ENCODE assay signal across 8 mouse cellular contexts in the genomic region with DNA sequence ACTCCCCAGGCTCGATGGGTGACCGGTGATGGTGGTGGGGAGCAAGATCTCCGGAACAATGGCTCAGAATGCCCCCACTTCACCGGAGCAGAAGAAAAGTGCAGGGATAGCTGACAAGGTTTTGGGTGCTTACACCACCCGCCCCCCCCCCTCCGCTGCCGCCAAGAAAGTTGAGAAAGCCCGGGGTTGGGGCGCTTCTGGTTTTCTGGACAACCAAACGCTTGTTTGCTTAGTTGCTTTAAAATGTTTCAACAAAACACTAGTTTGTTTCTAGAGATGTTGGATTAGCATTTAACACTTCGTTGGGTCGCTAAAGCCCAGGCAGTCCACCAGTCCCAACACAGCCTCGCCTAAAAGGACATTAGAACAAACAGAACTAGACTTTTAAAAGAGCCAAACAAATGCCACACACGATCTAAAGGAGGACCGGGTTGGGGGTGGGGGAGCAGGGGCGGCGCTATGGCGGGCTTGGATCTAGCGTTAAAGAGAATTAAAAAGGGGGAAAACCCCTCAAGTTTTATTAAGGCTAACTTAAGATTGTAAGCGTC. TPM values are rescaled to one million over a fixed set of nuclear protein-coding genes. Genes with fewer than 3 reads are reported as not detected.
DNase-seq lines count a peak whose midpoint lies in the region; ATAC-seq and TF ChIP-seq lines count a peak whose summit lies in the region.

No protein-coding gene starts in this region.

- DNase-seq in adrenal gland, postnatal 10 days = peak; percentile 60
- DNase-seq in adrenal gland, adult (ENCODE audit: inconsistent age in 2 of 2, low spot score in 1 of 2) = no peak
- peak; percentile 67 for DNase-seq in lung, postnatal 0 days (ENCODE audit: low spot score)
- DNase-seq in lung, postnatal 25 days (ENCODE audit: low spot score) = no peak
- no peak for DNase-seq in layer of hippocampus, postnatal 10 days (ENCODE audit: low spot score in 2 of 2)
- DNase-seq in yolk sac, embryonic 10.5 days (ENCODE audit: low spot score) = no peak

- peak overlapping the region; percentile 73 for H3K4me2 ChIP-seq in lung, postnatal 0 days (replicated peaks; ENCODE audit: low read depth, low read length)
- H3K4me2 ChIP-seq in hindbrain, embryonic 15.5 days = peak overlapping the region; percentile 86
- peak overlapping the region; percentile 86 for H3K4me2 ChIP-seq in midbrain, embryonic 15.5 days

- under 1% methylated on average over 20 of the region's 20 CpGs for WGBS in lung, postnatal 0 days
- WGBS in hindbrain, embryonic 15.5 days = under 1% methylated on average over 20 of the region's 20 CpGs
- WGBS in midbrain, embryonic 15.5 days = 0% methylated on average over 20 of the region's 20 CpGs

- H3K9ac ChIP-seq in lung, postnatal 0 days (replicated peaks; ENCODE audit: low read depth) = peak overlapping the region; percentile 51
- peak overlapping the region; percentile 78 for H3K9ac ChIP-seq in hindbrain, embryonic 15.5 days
- H3K9ac ChIP-seq in midbrain, embryonic 15.5 days = peak overlapping the region; percentile 65

- peaks cover 5% of the 10 kb centered on the region; the same call in 1 of the 2 replicates for H3K4me1 ChIP-seq in lung, postnatal 0 days (ENCODE audit: insufficient read depth, low read depth, low read length)
- H3K4me1 ChIP-seq in hindbrain, embryonic 15.5 days (replicated peaks) = peaks cover 36% of the 10 kb centered on the region
- peaks cover 45% of the 10 kb centered on the region for H3K4me1 ChIP-seq in midbrain, embryonic 15.5 days

- TF ChIP-seq CTCF in lung, postnatal 0 days (IDR thresholded peaks at IDR 0.05) = no peak

- H3K27ac ChIP-seq in lung, postnatal 0 days (ENCODE audit: low read length) = peak overlapping the region; percentile 98
- peak overlapping the region; percentile 92 for H3K27ac ChIP-seq in hindbrain, embryonic 15.5 days (replicated peaks)
- H3K27ac ChIP-seq in midbrain, embryonic 15.5 days = peak overlapping the region; percentile 88

- peak overlapping the region; percentile 90 for H3K4me3 ChIP-seq in lung, postnatal 0 days (ENCODE audit: low read depth, low read length)
- peak overlapping the region; percentile 60 for H3K4me3 ChIP-seq in hindbrain, embryonic 15.5 days
- peak overlapping the region; percentile 56 for H3K4me3 ChIP-seq in midbrain, embryonic 15.5 days

- H3K27me3 ChIP-seq in lung, postnatal 0 days (replicated peaks; ENCODE audit: insufficient read depth, low read length) = no peaks in the 10 kb centered on the region
- H3K27me3 ChIP-seq in hindbrain, embryonic 15.5 days = no peaks in the 10 kb centered on the region
- no peaks in the 10 kb centered on the region for H3K27me3 ChIP-seq in midbrain, embryonic 15.5 days (replicated peaks)

- TF ChIP-seq EP300 in lung, postnatal 0 days (IDR thresholded peaks at IDR 0.05) = no peak

- peak; percentile 14 for ATAC-seq in lung, postnatal 0 days
- ATAC-seq in hindbrain, embryonic 15.5 days (ENCODE audit: low FRiP score, low read depth) = 0 out of 2 replicates have a peak, but pooled peaks have one; percentile 8
- peak; percentile 43 for ATAC-seq in midbrain, embryonic 15.5 days (replicated peaks)

- H3K36me3 ChIP-seq in lung, postnatal 0 days (ENCODE audit: insufficient read depth, low read length) = no peaks in the 10 kb centered on the region
- no peaks in the 10 kb centered on the region for H3K36me3 ChIP-seq in hindbrain, embryonic 15.5 days
- no peaks in the 10 kb centered on the region for H3K36me3 ChIP-seq in midbrain, embryonic 15.5 days (replicated peaks)

- H3K9me3 ChIP-seq in lung, postnatal 0 days (ENCODE audit: low read length) = no peaks in the 10 kb centered on the region
- H3K9me3 ChIP-seq in hindbrain, embryonic 15.5 days = no peaks in the 10 kb centered on the region
- no peaks in the 10 kb centered on the region for H3K9me3 ChIP-seq in midbrain, embryonic 15.5 days

RNA-seq across cellular contexts. Expression of gene Dusp6, which starts 0.6 kb away (rescaled TPM):
- 10 to 100 TPM; 90.0 to 93.5 TPM for total RNA-seq in adrenal gland, postnatal 10 days (2021)
- polyA plus RNA-seq in lung, postnatal 0 days (2015; fragmentation: Nextera tagmentation; extraction: Ambion mirVana) = 49.7 and 63.2 TPM in 2 replicates
- 25.4 and 28.9 TPM in 2 replicates for polyA plus RNA-seq in hindbrain, embryonic 15.5 days (2015; fragmentation: Nextera tagmentation; extraction: Ambion mirVana)
- polyA plus RNA-seq in midbrain, embryonic 15.5 days (2015; fragmentation: Nextera tagmentation; extraction: Ambion mirVana) = 27.0 and 28.3 TPM in 2 replicates
- 10 to 100 TPM; 64.8 to 78.4 TPM for total RNA-seq in layer of hippocampus, postnatal 10 days (2021)

Comparison
In these comparisons a context has a peak if more than half of its experiments do, and no peak if none do; other contexts are left out.
1. DNase-seq: peak in adrenal gland, postnatal 10 days (single experiment) and lung, postnatal 0 days (single experiment); none in adrenal gland, adult (0 of 2), lung, postnatal 25 days (single experiment), layer of hippocampus, postnatal 10 days (0 of 2) and yolk sac, embryonic 10.5 days (single experiment).
2. Peak in every context shown above with its lines, with median percentiles within 50 percentile points of each other: ATAC-seq, H3K27ac ChIP-seq, H3K4me2 ChIP-seq, H3K4me3 ChIP-seq and H3K9ac ChIP-seq.